Mouse (Mus musculus): ENCODE results near the gene Sycp2l.

- TF ChIP-seq FLI1 (IDR thresholded peaks at IDR 0.05; ENCODE audit: low read length) (no peak), GATA1 (IDR thresholded peaks at IDR 0.05; ENCODE audit: borderline replicate concordance, low read length) (no peak)
Observed at GRCm38 (mm10) chr13:41212558-41213322, 98.6 kb downstream of the Sycp2l start.
